Mouse (Mus musculus) bone marrow, adult 2 months (tissue): Measurements from ENCODE around the gene H2-DMb1.

ENCODE experiments used
- CTCF ChIP-seq: fragments of 200-500 bp; IDR thresholded peaks from 2 replicates; pipeline ENCODE4 v1.5.1; 2011; ENCODE audit warnings: low read length, control low read depth; ENCODE audit not compliant: control insufficient read depth, insufficient read depth
- POLR2A ChIP-seq: fragments of 200-500 bp; IDR thresholded peaks from 2 replicates; pipeline ENCODE4 v1.6.1; 2011; ENCODE audit warnings: low read depth, mild to moderate bottlenecking, control low read depth, low read length, borderline replicate concordance; ENCODE audit not compliant: control insufficient read depth

GRCm38 (mm10) chr17:34202760-34203442 lies 50.0 kb downstream of the H2-DMb1 start:
- TF ChIP-seq POLR2A (no peak), CTCF (no peak)
